Mouse (Mus musculus): ENCODE data around the gene Gm10226. TPM values are rescaled to one million over a fixed set of nuclear protein-coding genes. Genes with fewer than 3 reads are reported as not detected.
"Not testable (repeated sequence)": the region's sequence is repeated elsewhere in the genome, so short reads cannot be mapped to it uniquely, and the experiment has no call there.

Gm10226 gene
- polyA plus RNA-seq, 1 experiment from 2014 or later = 8.4 TPM

DNA sequence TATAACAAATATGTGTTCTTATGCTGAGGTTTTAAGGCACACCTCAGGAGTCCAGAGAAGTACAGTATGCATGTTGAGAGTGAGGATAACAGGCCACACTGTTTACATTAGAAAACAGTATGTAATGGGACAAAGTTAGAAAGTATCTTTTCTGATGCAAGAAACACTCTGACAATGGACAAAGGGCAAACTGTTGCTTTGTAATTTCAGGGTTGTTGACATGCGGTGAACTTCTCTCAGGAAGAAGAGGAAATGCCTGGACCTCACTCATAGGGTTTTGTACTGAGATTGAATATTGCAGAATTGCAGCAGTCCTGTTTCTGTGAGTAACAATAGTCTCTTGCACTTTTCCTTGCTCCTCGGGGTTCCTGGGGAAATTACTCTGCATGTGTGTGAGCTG, 16.7 kb downstream of the Gm10226 start:
- Histone ChIP-seq H3K36me3 (no peaks in the 10 kb centered on the region), H3K4me2 (replicated peaks) (peak overlapping the region; percentile 66), H3K4me1 (replicated peaks) (no peaks in the 10 kb centered on the region; the same call in 1 of the 2 replicates), H3K4me3 (replicated peaks) (peak overlapping the region; percentile 48), H3K9me3 (no peaks in the 10 kb centered on the region), H3K9ac (peak overlapping the region; percentile 31; the same call in 1 of the 2 replicates), H3K27ac (no peak overlapping the region), H3K27me3 (replicated peaks) (no peaks in the 10 kb centered on the region)
- ATAC-seq = no peak
- WGBS = 33% methylated on average over 2 of the region's 2 CpGs

DNA sequence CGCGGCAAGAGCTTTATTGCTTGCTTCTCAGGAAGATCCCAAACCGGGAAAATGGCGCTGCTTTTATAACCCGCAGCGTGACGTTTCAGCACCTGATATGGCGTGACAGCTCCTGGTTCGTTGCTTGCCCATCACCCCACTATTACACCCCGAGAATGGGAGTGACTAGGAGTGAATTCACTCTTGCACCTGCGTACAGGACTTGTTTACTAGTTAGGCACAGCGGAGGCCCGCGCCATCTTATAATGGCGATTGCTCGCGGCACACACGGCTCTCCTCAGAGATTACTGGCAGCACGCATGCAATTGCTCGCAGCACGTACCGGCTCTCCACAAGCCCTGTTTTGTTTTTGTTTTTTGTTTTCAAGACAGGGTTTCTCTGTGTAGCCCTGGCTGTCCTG, 38.8 kb downstream of the Gm10226 start, which contains the start of gene Zfp229:
Zfp229 (plus strand) TSS at position 301 of the 400 bp plus-strand sequence.
- H3K9ac ChIP-seq; H3K36me3 ChIP-seq; H3K4me2 ChIP-seq (replicated peaks); H3K4me1 ChIP-seq (replicated peaks); H3K27me3 ChIP-seq (replicated peaks); H3K4me3 ChIP-seq (replicated peaks); ATAC-seq; H3K9me3 ChIP-seq; H3K27ac ChIP-seq: not testable (repeated sequence)
- 90% methylated on average over 15 of the region's 22 CpGs for WGBS

- Histone ChIP-seq H3K4me1 (replicated peaks) (no peaks in the 10 kb centered on the region), H3K36me3 (0 out of 2 replicates have a peak, but pooled peaks cover 4% of the 10 kb centered on the region), H3K27me3 (replicated peaks) (no peaks in the 10 kb centered on the region), H3K27ac (peak overlapping the region; percentile 73; the same call in 1 of the 2 replicates), H3K9ac (no peak overlapping the region), H3K4me3 (replicated peaks) (peak overlapping the region; percentile 58), H3K4me2 (replicated peaks) (peak overlapping the region; percentile 46), H3K9me3 (no peaks in the 10 kb centered on the region)
- 80% methylated on average over 4 of the region's 4 CpGs for WGBS
- ATAC-seq = no peak
Observed at GRCm38 (mm10) chr17:21733049-21733448, 41.4 kb downstream of the Gm10226 start.

DNA sequence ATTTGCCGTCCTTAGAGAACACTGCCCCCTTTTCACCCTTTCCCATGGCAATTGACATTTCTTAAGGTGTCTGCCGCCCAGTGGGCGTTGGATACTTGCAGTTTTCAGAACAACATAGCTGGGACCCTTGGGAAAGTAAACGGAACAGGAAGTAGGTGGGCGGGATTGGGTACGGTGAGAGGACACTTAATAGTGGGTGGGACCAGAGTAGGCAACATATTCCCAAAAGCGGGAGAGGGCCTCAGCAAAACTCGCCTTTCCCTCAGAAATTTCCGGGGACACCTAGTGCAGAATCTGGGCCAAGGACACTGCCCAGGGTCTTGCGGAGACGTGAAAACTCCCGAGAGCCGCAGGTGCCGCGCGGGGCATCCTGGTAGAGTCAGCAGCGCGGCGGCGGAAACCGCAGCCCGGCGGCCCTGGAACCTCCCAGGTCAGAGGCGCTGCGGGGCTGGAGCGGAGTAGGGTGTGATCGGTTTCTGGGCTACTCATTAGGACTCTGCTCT, 41.9 kb downstream of the Gm10226 start:
- under 1% methylated on average over 27 of the region's 27 CpGs for WGBS
- Histone ChIP-seq H3K27ac (peak overlapping the region; percentile 73), H3K27me3 (replicated peaks) (no peaks in the 10 kb centered on the region), H3K36me3 (0 out of 2 replicates have a peak, but pooled peaks cover 4% of the 10 kb centered on the region), H3K9ac (peak overlapping the region; percentile 54), H3K4me1 (replicated peaks) (no peaks in the 10 kb centered on the region), H3K4me2 (replicated peaks) (peak overlapping the region; percentile 46), H3K9me3 (no peaks in the 10 kb centered on the region), H3K4me3 (replicated peaks) (peak overlapping the region; percentile 58)
- ATAC-seq = peak; percentile 99

Other genes with a start within 250 kb of the Gm10226 start
- 13.1 and 14.4 TPM in 2 replicates for gene Zfp51, start 241.5 kb upstream of the Gm10226 start, polyA plus RNA-seq (2015; fragmentation: Nextera tagmentation; extraction: Ambion mirVana)
- 12.2 and 14.5 TPM in 2 replicates for gene Zfp53, start 202.9 kb upstream of the Gm10226 start, polyA plus RNA-seq (2015; fragmentation: Nextera tagmentation; extraction: Ambion mirVana)
- 4.0 and 4.3 TPM in 2 replicates for gene Zfp52, start 156.3 kb upstream of the Gm10226 start, polyA plus RNA-seq (2015; fragmentation: Nextera tagmentation; extraction: Ambion mirVana)
- 17.0 and 17.7 TPM in 2 replicates for gene Zfp948, start 124.9 kb upstream of the Gm10226 start, polyA plus RNA-seq (2015; fragmentation: Nextera tagmentation; extraction: Ambion mirVana)
- 3.7 and 4.1 TPM in 2 replicates for gene Zfp983, start 41.2 kb upstream of the Gm10226 start, polyA plus RNA-seq (2015; fragmentation: Nextera tagmentation; extraction: Ambion mirVana)
- 7.7 and 8.6 TPM in 2 replicates for gene Zfp760, start 15.9 kb downstream of the Gm10226 start, polyA plus RNA-seq (2015; fragmentation: Nextera tagmentation; extraction: Ambion mirVana)
- 4.3 and 4.6 TPM in 2 replicates for gene Zfp229, start 38.9 kb downstream of the Gm10226 start, polyA plus RNA-seq (2015; fragmentation: Nextera tagmentation; extraction: Ambion mirVana)
- 5.0 and 7.5 TPM in 2 replicates for gene Zfp820, start 153.9 kb downstream of the Gm10226 start, polyA plus RNA-seq (2015; fragmentation: Nextera tagmentation; extraction: Ambion mirVana)
- gene Zfp995, start 218.1 kb downstream of the Gm10226 start, polyA plus RNA-seq (2015; fragmentation: Nextera tagmentation; extraction: Ambion mirVana) = 8.8 and 9.5 TPM in 2 replicates

Data from intestine, embryonic 15.5 days (tissue).